Mouse (Mus musculus) lung, postnatal 14 days (tissue): Measurements from ENCODE around the gene 1700123K08Rik.
"Not testable (repeated sequence)": the region's sequence is repeated elsewhere in the genome, so short reads cannot be mapped to it uniquely, and the experiment has no call there.

ENCODE experiments used
- DNase-seq: peaks from one replicate; pipeline ENCODE4 v3.0.0; 2021

Gene 1700123K08Rik

GRCm38 (mm10) chr5:138564612-138565011 is at the start of gene 1700123K08Rik:
Gene 1700123K08Rik (minus strand): TSS chr5:138564712.
- not testable (repeated sequence) for DNase-seq

GRCm38 (mm10) chr5:138587396-138587795 is 22.9 kb upstream of the 1700123K08Rik start:
- DNase-seq, result no peak

- DNase-seq, result peak; percentile 19
Measured at GRCm38 (mm10) chr5:138571623-138572022, 7.1 kb upstream of the 1700123K08Rik start.

- no peak for DNase-seq
Measured at GRCm38 (mm10) chr5:138552718-138553117, 11.8 kb downstream of the 1700123K08Rik start.

GRCm38 (mm10) chr5:138532491-138532890 is 32.0 kb downstream of the 1700123K08Rik start:
- DNase-seq, result no peak
